Mouse (Mus musculus) embryonic fibroblast, embryonic 13.5 days (primary cell): ENCODE measurements around the gene Ccdc177. TPM values are rescaled to one million over a fixed set of nuclear protein-coding genes. Genes with fewer than 3 reads are reported as not detected.

Source experiments
- H3K27ac ChIP-seq: 2 replicates; pipeline ENCODE4 v1.5.1; 2012; ENCODE audit warnings: low read length, control low read depth, inconsistent platforms; ENCODE audit not compliant: insufficient read depth
- H3K4me1 ChIP-seq: 2 replicates; pipeline ENCODE4 v1.6.1; 2011; ENCODE audit warnings: low read length; ENCODE audit not compliant: control insufficient read depth, insufficient read depth
- H3K4me3 ChIP-seq: 2 replicates; pipeline ENCODE4 v1.5.1; 2011; ENCODE audit warnings: mild to moderate bottlenecking, control low read depth, low read length; ENCODE audit not compliant: insufficient read depth
- CTCF ChIP-seq: IDR thresholded peaks from 2 replicates; pipeline ENCODE4 v1.5.1; 2011; ENCODE audit warnings: mild to moderate bottlenecking, control low read depth, low read length, moderate library complexity, borderline replicate concordance; ENCODE audit not compliant: insufficient read depth
- POLR2A ChIP-seq: IDR thresholded peaks from 2 replicates; pipeline ENCODE4 v1.6.1; 2011; ENCODE audit warnings: low read depth, mild to moderate bottlenecking, control low read depth, low read length, moderate library complexity
- polyA plus RNA-seq: library from polyadenylated mRNA; stranded (reverse); fragments of >200 nt; gene quantifications from 2 replicates; pipeline ENCODE4 v1.2.4, GENCODE M21; 2011; ENCODE audit warnings: low read depth; ENCODE audit not compliant: missing spikeins, insufficient read length

Gene Ccdc177
- polyA plus RNA-seq, 1 experiment = not detected

- Histone ChIP-seq H3K27ac (no peak overlapping the region), H3K4me3 (no peak overlapping the region), H3K4me1 (peaks cover 3% of the 10 kb centered on the region; the same call in 1 of the 2 replicates)
- no peak for TF ChIP-seq CTCF
- no peak for TF ChIP-seq POLR2A
These were observed 26.1 kb upstream of the Ccdc177 start for GRCm38 (mm10) chr12:80786591-80786990.

- TF ChIP-seq POLR2A = no peak
- no peak for TF ChIP-seq CTCF
- Histone ChIP-seq H3K4me1 (peaks cover 3% of the 10 kb centered on the region; the same call in 1 of the 2 replicates), H3K27ac (no peak overlapping the region), H3K4me3 (no peak overlapping the region)
These were observed 25.1 kb upstream of the Ccdc177 start for GRCm38 (mm10) chr12:80785597-80785996.

GRCm38 (mm10) chr12:80785005-80785404 is 24.5 kb upstream of the Ccdc177 start:
- TF ChIP-seq POLR2A = no peak
- TF ChIP-seq CTCF = no peak
- Histone ChIP-seq H3K27ac (no peak overlapping the region), H3K4me3 (no peak overlapping the region), H3K4me1 (peaks cover 3% of the 10 kb centered on the region; the same call in 1 of the 2 replicates)

DNA sequence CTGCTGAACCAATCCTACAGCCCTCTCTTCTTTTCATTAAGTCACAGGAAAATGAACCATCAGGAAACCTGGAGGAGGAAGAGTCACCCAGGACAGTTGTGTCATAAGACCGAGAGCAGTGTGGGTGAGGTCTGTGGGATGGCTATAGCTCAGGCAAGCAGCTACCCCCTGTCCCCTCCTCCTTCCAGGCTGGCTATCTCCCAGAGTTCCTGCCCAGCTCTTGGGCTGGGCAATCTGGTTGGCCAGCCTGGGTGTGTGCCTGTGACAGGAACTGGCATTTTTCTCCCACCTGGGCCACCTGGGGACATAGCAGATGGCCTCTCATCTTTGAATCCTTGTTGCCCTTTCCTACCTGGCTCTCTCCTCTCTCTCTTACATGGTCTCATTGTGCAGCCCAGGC is 23.4 kb upstream of the Ccdc177 start:
- TF ChIP-seq CTCF = no peak
- no peak for TF ChIP-seq POLR2A
- no peak overlapping the region for H3K4me3 ChIP-seq
- no peaks in the 10 kb centered on the region for H3K4me1 ChIP-seq
- H3K27ac ChIP-seq = no peak overlapping the region

- no peak overlapping the region for H3K27ac ChIP-seq
- H3K4me3 ChIP-seq = no peak overlapping the region
- no peak for TF ChIP-seq CTCF
- H3K4me1 ChIP-seq = no peaks in the 10 kb centered on the region
These were observed 22.4 kb upstream of the Ccdc177 start for GRCm38 (mm10) chr12:80782892-80783291.

DNA sequence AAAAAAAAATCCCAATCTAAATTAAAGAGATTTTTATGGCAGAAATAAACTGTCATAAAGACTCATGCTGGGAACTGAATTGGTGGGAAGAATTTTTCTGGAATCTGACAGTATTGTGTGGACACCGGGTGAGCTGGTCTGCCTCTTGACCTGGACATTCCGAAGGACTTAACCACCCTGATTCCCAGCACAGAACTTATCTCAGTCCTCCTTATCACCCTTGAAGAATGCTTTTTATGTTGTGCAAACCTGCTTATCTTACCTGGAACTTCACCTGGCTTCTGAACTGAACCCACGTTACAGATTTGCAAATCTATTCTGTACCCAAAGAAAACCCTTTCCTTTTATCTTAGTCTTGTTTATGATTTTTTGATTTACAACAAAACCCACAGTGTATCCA is 21.7 kb upstream of the Ccdc177 start:
- Histone ChIP-seq H3K27ac (no peak overlapping the region), H3K4me3 (no peak overlapping the region), H3K4me1 (no peaks in the 10 kb centered on the region)
- TF ChIP-seq POLR2A (no peak), CTCF (no peak)

- TF ChIP-seq CTCF (no peak), POLR2A (no peak)
- Histone ChIP-seq H3K4me3 (no peak overlapping the region), H3K27ac (no peak overlapping the region), H3K4me1 (no peaks in the 10 kb centered on the region)
These were observed 19.3 kb upstream of the Ccdc177 start for GRCm38 (mm10) chr12:80779760-80780159.

- Histone ChIP-seq H3K4me3 (no peak overlapping the region), H3K27ac (no peak overlapping the region), H3K4me1 (no peaks in the 10 kb centered on the region)
- TF ChIP-seq POLR2A (no peak), CTCF (no peak)
These were observed 17.9 kb upstream of the Ccdc177 start for GRCm38 (mm10) chr12:80778188-80778936.

- Histone ChIP-seq H3K4me1 (no peaks in the 10 kb centered on the region), H3K27ac (no peak overlapping the region), H3K4me3 (no peak overlapping the region)
- TF ChIP-seq CTCF = no peak
These were observed 15.7 kb upstream of the Ccdc177 start for GRCm38 (mm10) chr12:80776046-80776634.

DNA sequence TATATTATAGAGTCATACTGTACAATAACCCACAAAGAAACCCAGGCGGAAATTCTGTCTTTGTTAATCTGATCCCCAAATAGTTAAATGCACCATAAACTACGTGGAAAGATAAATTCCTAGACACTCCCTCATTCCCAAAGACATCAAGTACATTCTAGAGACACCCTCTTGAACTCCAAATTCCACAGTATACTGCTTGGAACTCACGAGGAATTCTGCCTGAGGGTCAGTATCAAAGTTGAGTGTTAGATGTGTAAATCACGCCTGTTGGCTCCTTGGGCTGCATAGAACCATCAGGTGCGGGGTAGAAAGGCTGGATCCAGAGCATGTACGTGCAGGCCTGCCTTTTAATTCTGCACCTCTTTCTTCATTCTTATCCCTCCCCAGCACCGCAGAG is 14.3 kb upstream of the Ccdc177 start:
- TF ChIP-seq POLR2A (no peak), CTCF (no peak)
- Histone ChIP-seq H3K4me1 (no peaks in the 10 kb centered on the region), H3K27ac (no peak overlapping the region), H3K4me3 (no peak overlapping the region)
